Mouse (Mus musculus): ENCODE measurements around the gene Pacrg.
A peak's percentile ranks its signal among the peaks of the same experiment; 100 is the strongest.

Gene Pacrg

GRCm38 (mm10) chr17:10440961-10441360, 399.1 kb downstream of the Pacrg start:
- DNase-seq = no peak

GRCm38 (mm10) chr17:10439815-10440214, 400.3 kb downstream of the Pacrg start:
- no peak for DNase-seq

GRCm38 (mm10) chr17:10434867-10435266, 405.2 kb downstream of the Pacrg start:
- DNase-seq = no peak

GRCm38 (mm10) chr17:10432525-10433180, 407.5 kb downstream of the Pacrg start:
- no peak for DNase-seq

- DNase-seq = no peak
Measured at GRCm38 (mm10) chr17:10431849-10432524, 408.1 kb downstream of the Pacrg start.

GRCm38 (mm10) chr17:10430831-10431230, 409.3 kb downstream of the Pacrg start:
- no peak for DNase-seq

GRCm38 (mm10) chr17:10429406-10429805, 410.7 kb downstream of the Pacrg start:
- DNase-seq = no peak

GRCm38 (mm10) chr17:10425311-10425710, 414.8 kb downstream of the Pacrg start:
- peak; percentile 12 for DNase-seq

GRCm38 (mm10) chr17:10417558-10418253, 422.4 kb downstream of the Pacrg start:
- no peak for DNase-seq

GRCm38 (mm10) chr17:10416995-10417394, 423.1 kb downstream of the Pacrg start:
- DNase-seq = no peak

- DNase-seq = no peak
Measured at GRCm38 (mm10) chr17:10416101-10416500, 424.0 kb downstream of the Pacrg start.

GRCm38 (mm10) chr17:10414383-10414782, 425.7 kb downstream of the Pacrg start:
- no peak for DNase-seq

GRCm38 (mm10) chr17:10413870-10414269, 426.2 kb downstream of the Pacrg start:
- DNase-seq = no peak

- DNase-seq = no peak
Measured at GRCm38 (mm10) chr17:10410597-10411476, 429.3 kb downstream of the Pacrg start.

GRCm38 (mm10) chr17:10408681-10409081, 431.4 kb downstream of the Pacrg start:
- DNase-seq = no peak

- no peak for DNase-seq
Measured at GRCm38 (mm10) chr17:10407031-10407722, 432.9 kb downstream of the Pacrg start.

GRCm38 (mm10) chr17:10406311-10406710, 433.8 kb downstream of the Pacrg start:
- no peak for DNase-seq

GRCm38 (mm10) chr17:10405906-10406305, 434.2 kb downstream of the Pacrg start:
- no peak for DNase-seq

GRCm38 (mm10) chr17:10403186-10403585, 436.9 kb downstream of the Pacrg start:
- no peak for DNase-seq

GRCm38 (mm10) chr17:10402064-10402640, 438.0 kb downstream of the Pacrg start:
- DNase-seq = no peak

GRCm38 (mm10) chr17:10401529-10401928, 438.6 kb downstream of the Pacrg start:
- no peak for DNase-seq

GRCm38 (mm10) chr17:10399706-10400105, 440.4 kb downstream of the Pacrg start:
- no peak for DNase-seq
